Mouse (Mus musculus) layer of hippocampus, adult 18-20 months (tissue): ENCODE data around the gene Lyl1. TPM values are rescaled to one million over a fixed set of nuclear protein-coding genes. Genes with fewer than 3 reads are reported as not detected.
A peak's percentile ranks its signal among the peaks of the same experiment; 100 is the strongest.

Experiments used
- DNase-seq, 2 experiments: peaks; one replicate each; pipeline ENCODE4 v3.0.0; 2022; ENCODE audit warnings: low spot score in 2 of 2
- total RNA-seq, 2 experiments: library from RNA; stranded (reverse); gene quantifications; 2 replicates each; pipeline ENCODE4 v1.2.3; 2021

Lyl1 gene
- total RNA-seq, 2 experiments from 2014 or later: 2.0 to 2.2 TPM

GRCm38 (mm10) chr8:84702963-84703465 lies 1.8 kb downstream of the Lyl1 start:
- no peak for DNase-seq

- DNase-seq: no peak
Measured at GRCm38 (mm10) chr8:84703466-84704249, 2.4 kb downstream of the Lyl1 start.

- peak in 1 of 2 experiments; percentile 80 for DNase-seq
Measured at GRCm38 (mm10) chr8:84704356-84704755, 3.1 kb downstream of the Lyl1 start.

DNA sequence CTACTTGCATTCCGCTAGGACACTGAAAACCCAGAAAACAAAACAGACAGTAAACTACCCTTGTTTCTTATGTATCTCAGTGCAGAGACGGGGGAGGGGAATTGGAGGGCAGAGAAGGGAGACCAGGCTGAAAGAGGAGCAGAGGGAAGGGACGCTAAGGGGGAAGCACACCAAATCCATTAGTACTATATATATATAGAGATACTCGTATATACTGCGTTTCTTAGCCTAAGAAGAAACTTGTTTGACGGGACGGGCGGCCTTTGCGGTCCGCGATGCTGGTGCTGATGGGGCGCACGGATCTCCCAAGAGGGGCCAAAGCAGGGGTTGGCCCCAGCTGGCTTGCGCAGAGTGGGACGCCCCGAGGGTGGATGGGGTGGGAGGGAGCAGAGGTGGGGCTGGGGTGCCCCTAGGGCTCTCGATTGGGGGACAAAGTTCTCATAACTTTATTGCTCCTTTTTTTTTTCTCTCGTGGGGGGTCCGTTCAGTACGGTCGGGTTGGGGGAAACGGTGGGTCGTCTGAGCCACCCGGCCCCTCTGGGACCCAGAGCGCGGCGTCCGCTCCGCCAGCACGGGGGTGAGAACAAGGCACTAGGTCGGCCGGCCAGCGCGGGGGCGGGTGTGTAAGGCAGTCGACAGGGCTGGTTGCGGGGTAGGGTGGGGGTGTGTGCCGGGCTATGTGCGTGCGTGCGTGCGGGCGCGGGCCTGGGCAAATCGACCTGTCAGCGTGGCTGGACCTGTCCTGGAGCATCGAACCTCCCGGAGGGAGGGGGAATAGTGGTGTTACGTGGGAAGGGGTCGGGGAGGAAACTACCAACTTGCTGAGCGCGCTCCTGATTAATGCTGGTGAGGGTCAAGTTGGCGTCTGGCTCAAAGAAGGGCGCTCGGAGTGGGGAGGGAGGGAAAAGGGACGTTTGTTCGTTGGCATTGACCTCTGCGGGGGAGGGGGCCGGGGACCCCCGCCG lies 3.9 kb downstream of the Lyl1 start:
- DNase-seq: no peak

DNA sequence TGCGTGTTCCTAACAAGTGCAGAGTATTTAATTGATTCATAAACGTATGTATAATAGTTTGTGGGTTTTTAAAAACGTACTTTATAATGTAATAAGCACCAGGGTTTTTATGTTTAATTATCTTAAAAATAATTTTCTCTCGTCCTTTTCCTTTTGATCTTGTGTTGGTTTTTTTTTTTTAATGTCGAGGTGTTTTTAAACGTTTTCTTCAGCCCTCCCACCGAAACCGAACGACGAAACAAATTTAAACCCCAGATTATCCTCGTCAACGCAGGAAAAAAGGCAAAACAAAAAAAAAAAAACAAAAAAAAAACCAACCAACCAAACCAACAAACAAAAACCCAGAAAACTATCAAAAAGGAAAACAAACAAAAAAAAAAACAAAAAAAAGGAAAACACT lies 4.7 kb downstream of the Lyl1 start:
- DNase-seq: no peak

DNA sequence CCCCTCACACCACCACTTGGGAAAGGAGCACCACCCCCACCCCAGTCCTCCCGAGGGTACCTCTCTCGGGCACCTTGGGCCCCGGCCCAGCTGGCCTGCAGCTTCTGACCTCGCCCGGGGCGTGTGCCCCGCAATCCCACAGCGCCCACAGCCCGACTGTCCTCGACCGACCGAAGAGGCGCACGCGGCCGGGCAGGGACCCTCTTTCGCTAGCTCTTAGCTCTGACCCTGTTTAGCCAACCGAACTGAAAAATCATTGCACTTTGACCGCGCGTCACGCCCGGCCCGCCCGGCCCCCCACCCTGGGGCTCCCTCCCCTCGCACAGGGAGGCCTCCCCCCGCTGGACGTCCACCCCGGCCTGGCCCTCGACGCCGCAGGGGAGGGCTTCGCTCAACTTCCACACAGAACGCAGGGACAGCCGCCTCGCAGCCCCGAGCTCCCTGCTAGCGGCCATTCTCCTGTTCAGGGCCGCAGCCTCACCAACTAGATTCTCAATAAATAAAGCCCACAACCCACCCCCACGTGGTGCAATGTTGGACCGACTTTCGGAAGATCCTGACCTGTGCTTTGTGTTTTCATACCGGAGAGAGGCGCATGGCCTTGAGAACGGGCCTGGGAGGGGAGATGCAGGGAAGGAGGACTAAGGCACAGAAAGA lies 5.5 kb downstream of the Lyl1 start:
- DNase-seq: no peak

- no peak for DNase-seq
Measured at GRCm38 (mm10) chr8:84707267-84707883, 6.1 kb downstream of the Lyl1 start.

GRCm38 (mm10) chr8:84708071-84708541 lies 6.8 kb downstream of the Lyl1 start:
- no peak for DNase-seq

GRCm38 (mm10) chr8:84708774-84709475 lies 7.7 kb downstream of the Lyl1 start:
- peak; percentile 81 to 94 for DNase-seq

DNA sequence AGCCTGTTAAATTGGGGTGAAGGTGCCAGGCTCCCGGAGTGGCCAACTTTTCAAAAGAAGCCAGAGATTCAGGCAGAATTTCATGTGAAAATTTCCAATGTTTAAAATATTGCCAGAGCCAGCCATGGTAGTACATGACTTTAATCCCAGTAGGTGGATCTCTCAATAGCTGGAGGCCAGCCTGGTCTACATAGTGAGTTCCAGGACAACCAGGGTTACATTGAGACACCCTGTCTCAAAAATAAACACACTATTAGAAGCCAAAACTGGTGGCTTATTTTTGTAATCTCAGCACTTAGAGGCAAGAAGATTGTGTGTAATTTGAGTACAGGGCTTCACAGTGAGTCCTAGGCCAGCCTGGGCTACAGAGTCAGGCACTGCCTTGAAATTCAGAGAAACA lies 8.7 kb downstream of the Lyl1 start:
- no peak for DNase-seq

- DNase-seq: no peak
Measured at GRCm38 (mm10) chr8:84711312-84711711, 10.1 kb downstream of the Lyl1 start.

DNA sequence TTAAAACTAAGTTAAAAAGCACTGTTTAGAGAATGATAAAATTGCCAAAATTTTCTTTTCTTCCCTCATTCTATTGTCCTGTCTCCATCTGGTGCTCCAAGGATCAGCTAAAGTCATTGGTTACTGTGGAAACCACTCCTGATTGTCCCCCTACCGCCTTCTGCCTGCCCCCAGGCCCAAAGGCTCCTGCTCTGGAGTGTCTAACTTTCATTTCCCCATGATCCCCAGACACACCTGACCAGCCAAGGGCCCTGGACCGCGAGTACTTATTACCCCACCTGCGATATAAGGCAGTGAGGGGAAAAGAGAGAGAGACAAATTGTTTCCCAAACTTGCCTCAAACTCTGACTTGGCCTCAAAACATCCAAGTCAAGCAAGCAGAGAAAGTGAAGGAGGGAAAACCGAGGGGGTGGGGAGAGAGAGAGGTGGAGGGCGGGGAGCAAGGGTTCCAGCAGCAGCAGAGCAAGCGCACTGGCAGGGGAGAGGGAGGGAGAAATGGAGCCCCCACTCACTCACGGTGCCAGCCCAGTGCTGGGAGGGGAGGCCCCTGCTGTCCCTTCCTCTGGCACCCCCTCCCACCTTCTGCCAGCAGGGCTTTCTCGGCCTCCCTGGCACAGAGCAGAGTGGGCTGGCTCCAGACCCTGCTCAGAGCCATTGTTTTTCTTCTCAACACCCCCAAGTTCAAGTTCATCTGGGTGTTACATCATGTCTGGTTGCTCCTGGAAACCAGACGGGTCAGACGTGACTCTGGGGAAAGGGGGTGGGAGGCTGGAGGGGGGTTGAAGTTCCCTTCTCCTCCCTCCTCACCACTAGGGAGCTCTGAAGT lies 10.9 kb downstream of the Lyl1 start:
- no peak for DNase-seq

DNA sequence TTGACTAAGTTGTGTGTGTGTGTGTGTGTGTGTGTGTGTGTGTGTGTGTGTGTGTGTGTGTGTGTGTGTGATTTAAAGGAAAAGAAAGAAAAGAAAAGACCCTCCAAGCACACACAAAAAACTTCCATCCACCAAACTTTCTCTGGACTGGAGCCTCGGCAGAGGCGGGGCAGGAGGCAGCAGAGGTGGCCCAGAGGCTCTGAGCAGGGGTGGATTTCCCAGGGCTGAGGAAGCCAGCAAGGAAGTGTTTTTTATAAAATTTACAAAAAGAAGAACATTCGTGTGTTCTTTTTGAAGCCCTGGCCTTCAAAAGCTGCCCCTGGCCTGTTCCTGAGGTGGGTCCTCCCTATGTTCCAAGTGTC lies 11.5 kb downstream of the Lyl1 start:
- no peak for DNase-seq

- no peak for DNase-seq
Measured at GRCm38 (mm10) chr8:84713381-84713780, 12.1 kb downstream of the Lyl1 start.

- no peak for DNase-seq
Measured at GRCm38 (mm10) chr8:84714161-84714560, 12.9 kb downstream of the Lyl1 start.

DNA sequence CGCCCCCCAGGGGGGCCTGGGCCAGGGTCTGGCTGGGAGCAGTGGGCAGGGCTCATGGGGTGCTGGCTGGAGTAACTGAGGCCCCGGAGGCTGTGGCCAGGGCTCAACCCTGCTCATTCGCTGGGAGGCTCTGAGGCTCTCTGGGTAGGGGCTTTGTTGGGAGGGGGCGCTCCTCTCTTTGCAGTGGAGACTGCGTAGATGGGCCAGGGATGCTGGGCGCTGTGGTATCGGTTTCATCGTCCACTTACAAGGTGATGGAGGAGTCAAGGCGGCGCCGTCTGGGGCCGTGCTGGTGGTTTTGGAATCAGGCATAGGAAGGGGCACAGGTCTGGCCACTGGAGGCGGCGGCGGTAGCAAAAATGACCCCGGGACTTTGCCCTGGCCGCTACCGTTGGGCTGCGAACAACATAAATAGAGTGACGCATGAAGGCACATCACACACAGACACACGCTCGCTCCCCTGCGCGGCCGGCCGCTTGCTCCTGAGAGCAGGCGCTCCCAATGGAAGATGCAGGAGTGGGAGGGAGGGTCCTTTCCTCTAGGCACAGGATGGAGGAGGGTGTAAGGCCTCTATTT lies 14.7 kb downstream of the Lyl1 start:
- no peak for DNase-seq

DNA sequence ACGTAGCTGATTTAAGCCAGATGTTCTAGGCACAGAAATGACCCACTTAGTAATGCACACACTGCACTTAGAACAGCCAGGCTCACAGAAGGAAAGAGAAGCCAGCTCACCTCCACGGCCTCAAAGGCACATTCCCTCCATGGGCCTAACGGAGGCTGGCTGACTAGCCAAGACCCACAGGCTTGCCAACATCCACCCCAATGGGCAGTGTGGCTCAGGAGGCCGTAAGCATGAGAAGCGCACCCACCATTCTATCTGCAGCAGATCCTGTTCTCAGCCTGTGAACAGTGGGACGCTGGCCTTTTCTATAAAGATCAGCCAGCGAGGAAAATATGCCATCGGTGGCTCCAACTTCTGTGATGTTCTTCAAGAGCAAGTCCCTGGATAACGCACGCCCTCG lies 15.5 kb downstream of the Lyl1 start:
- DNase-seq: no peak

- DNase-seq: no peak
Measured at GRCm38 (mm10) chr8:84718476-84718875, 17.2 kb downstream of the Lyl1 start.
